Mouse (Mus musculus) granulocyte monocyte progenitor cell, adult 5-6 weeks (primary cell): ENCODE results near the gene H2al2a. TPM values are rescaled to one million over a fixed set of nuclear protein-coding genes. Genes with fewer than 3 reads are reported as not detected.

Experiments used
- ATAC-seq: replicated peaks from 2 replicates; pipeline ENCODE4 v1.8.0; 2016; ENCODE audit warnings: mild to moderate bottlenecking, moderate TSS enrichment, inconsistent platforms; ENCODE audit not compliant: poor library complexity, severe bottlenecking
- total RNA-seq, 2 experiments: library from RNA; stranded (forward) in 1 of 2; stranded (reverse) in 1 of 2; fragments of 200-712, 200-1000 nt in 1 of 2; fragments of >200 nt in 1 of 2; fragmentation: Nextera tagmentation in 1 of 2; gene quantifications; 2 replicates each; pipeline ENCODE4 v1.2.3; 2014 to 2017

H2al2a gene
- total RNA-seq (2014; fragmentation: Nextera tagmentation) = not detected in 2 replicates
- total RNA-seq (2017) = not detected in 2 replicates

- no peak for ATAC-seq
Measured at GRCm38 (mm10) chr2:17996858-17997257, at the start of gene H2al2a. H2al2a (minus strand) TSS chr2:17996958.

- ATAC-seq = no peak
Measured at GRCm38 (mm10) chr2:18046186-18046585, 49.4 kb upstream of the H2al2a start.

- no peak for ATAC-seq
Measured at GRCm38 (mm10) chr2:18045781-18046181, 49.0 kb upstream of the H2al2a start.

GRCm38 (mm10) chr2:18045143-18045780, 48.5 kb upstream of the H2al2a start:
- ATAC-seq = no peak

GRCm38 (mm10) chr2:18041199-18041885, 44.6 kb upstream of the H2al2a start:
- no peak for ATAC-seq

- no peak for ATAC-seq
Measured at GRCm38 (mm10) chr2:18040347-18041160, 43.8 kb upstream of the H2al2a start.

GRCm38 (mm10) chr2:18039566-18040290, 43.0 kb upstream of the H2al2a start:
- no peak for ATAC-seq

- no peak for ATAC-seq
Measured at GRCm38 (mm10) chr2:18038895-18039371, 42.2 kb upstream of the H2al2a start.

- ATAC-seq = no peak
Measured at GRCm38 (mm10) chr2:18038141-18038752, 41.5 kb upstream of the H2al2a start.

GRCm38 (mm10) chr2:18037491-18037890, 40.7 kb upstream of the H2al2a start, which contains the start of gene A930004D18Rik:
A930004D18Rik (minus strand) TSS chr2:18037737.
- peak; percentile 27; the same call in 1 of the 2 replicates for ATAC-seq

GRCm38 (mm10) chr2:18034371-18035250, 37.9 kb upstream of the H2al2a start:
- no peak for ATAC-seq

GRCm38 (mm10) chr2:18033166-18034108, 36.7 kb upstream of the H2al2a start:
- no peak for ATAC-seq

- no peak for ATAC-seq
Measured at GRCm38 (mm10) chr2:18032538-18032895, 35.8 kb upstream of the H2al2a start.

- ATAC-seq = no peak
Measured at GRCm38 (mm10) chr2:18031831-18032537, 35.2 kb upstream of the H2al2a start.

- ATAC-seq = no peak
Measured at GRCm38 (mm10) chr2:18031271-18031821, 34.6 kb upstream of the H2al2a start.

GRCm38 (mm10) chr2:18030581-18030980, 33.8 kb upstream of the H2al2a start:
- ATAC-seq = no peak

- no peak for ATAC-seq
Measured at GRCm38 (mm10) chr2:18029656-18030055, 32.9 kb upstream of the H2al2a start.
